Mouse (Mus musculus): ENCODE data around the gene Tmc3. TPM values are rescaled to one million over a fixed set of nuclear protein-coding genes. Genes with fewer than 3 reads are reported as not detected.

Gene Tmc3
- 0.07 and 0.48 TPM in 2 replicates for polyA plus RNA-seq (2015; fragmentation: Nextera tagmentation; extraction: Ambion mirVana)

GRCm38 (mm10) chr7:83584639-83585471, at the start of gene Tmc3:
Gene Tmc3, plus strand, starts transcription at chr7:83584927.
- no peaks in the 10 kb centered on the region for H3K9me3 ChIP-seq (replicated peaks; ENCODE audit: control insufficient read depth, low read length)
- no peak within 1 kb of the TSS for H3K9ac ChIP-seq (ENCODE audit: low read depth, low read length)
- H3K4me2 ChIP-seq (ENCODE audit: low read depth, low read length): no peak within 1 kb of the TSS
- peak; percentile 62 for ATAC-seq (ENCODE audit: low read depth)
- H3K4me3 ChIP-seq (ENCODE audit: low read depth, low read length): no peak within 1 kb of the TSS
- H3K27me3 ChIP-seq (ENCODE audit: control insufficient read depth, insufficient read depth, low read depth, low read length): no peaks in the 10 kb centered on the region
- H3K27ac ChIP-seq (ENCODE audit: low read length): no peak within 1 kb of the TSS
- no peaks in the 10 kb centered on the region; the same call in 1 of the 2 replicates for H3K4me1 ChIP-seq (ENCODE audit: control insufficient read depth, low read depth, low read length)
- WGBS (ENCODE audit: insufficient replicate concordance): 25% methylated on average over 11 of the region's 11 CpGs
- no peaks in the 10 kb centered on the region for H3K36me3 ChIP-seq (ENCODE audit: control insufficient read depth, insufficient read depth)

GRCm38 (mm10) chr7:83541536-83542169, 43.1 kb upstream of the Tmc3 start:
- Histone ChIP-seq H3K27me3 (ENCODE audit: control insufficient read depth, insufficient read depth, low read depth, low read length) (no peaks in the 10 kb centered on the region), H3K4me2 (ENCODE audit: low read depth, low read length) (no peak overlapping the region), H3K27ac (ENCODE audit: low read length) (no peak overlapping the region), H3K36me3 (ENCODE audit: control insufficient read depth, insufficient read depth) (no peaks in the 10 kb centered on the region), H3K4me3 (ENCODE audit: low read depth, low read length) (no peak overlapping the region), H3K4me1 (ENCODE audit: control insufficient read depth, low read depth, low read length) (no peaks in the 10 kb centered on the region), H3K9ac (ENCODE audit: low read depth, low read length) (no peak overlapping the region), H3K9me3 (replicated peaks; ENCODE audit: control insufficient read depth, low read length) (no peaks in the 10 kb centered on the region)
- 47% methylated on average over 5 of the region's 5 CpGs for whole genome bisulfite sequencing (ENCODE audit: insufficient replicate concordance)
- ATAC-seq (ENCODE audit: low read depth): no peak

- 35% methylated on average over 7 of the region's 7 CpGs for WGBS (ENCODE audit: insufficient replicate concordance)
- H3K36me3 ChIP-seq (ENCODE audit: control insufficient read depth, insufficient read depth): no peaks in the 10 kb centered on the region
- no peak overlapping the region for H3K4me2 ChIP-seq (ENCODE audit: low read depth, low read length)
- no peak overlapping the region for H3K9ac ChIP-seq (ENCODE audit: low read depth, low read length)
- H3K4me1 ChIP-seq (ENCODE audit: control insufficient read depth, low read depth, low read length): no peaks in the 10 kb centered on the region
- H3K4me3 ChIP-seq (ENCODE audit: low read depth, low read length): no peak overlapping the region
- H3K27me3 ChIP-seq (ENCODE audit: control insufficient read depth, insufficient read depth, low read depth, low read length): no peaks in the 10 kb centered on the region
- no peaks in the 10 kb centered on the region for H3K9me3 ChIP-seq (replicated peaks; ENCODE audit: control insufficient read depth, low read length)
- ATAC-seq (ENCODE audit: low read depth): no peak
- no peak overlapping the region for H3K27ac ChIP-seq (ENCODE audit: low read length)
These were observed 35.9 kb upstream of the Tmc3 start for GRCm38 (mm10) chr7:83548686-83549352.

- Histone ChIP-seq H3K4me2 (ENCODE audit: low read depth, low read length) (no peak overlapping the region), H3K36me3 (ENCODE audit: control insufficient read depth, insufficient read depth) (no peaks in the 10 kb centered on the region), H3K4me1 (ENCODE audit: control insufficient read depth, low read depth, low read length) (no peaks in the 10 kb centered on the region), H3K27me3 (ENCODE audit: control insufficient read depth, insufficient read depth, low read depth, low read length) (no peaks in the 10 kb centered on the region), H3K9me3 (replicated peaks; ENCODE audit: control insufficient read depth, low read length) (no peaks in the 10 kb centered on the region), H3K4me3 (ENCODE audit: low read depth, low read length) (no peak overlapping the region), H3K27ac (ENCODE audit: low read length) (no peak overlapping the region), H3K9ac (ENCODE audit: low read depth, low read length) (no peak overlapping the region)
- 65% methylated on average over 7 of the region's 7 CpGs for WGBS (ENCODE audit: insufficient replicate concordance)
- no peak for ATAC-seq (ENCODE audit: low read depth)
These were observed 35.4 kb upstream of the Tmc3 start for GRCm38 (mm10) chr7:83549353-83549774.

- H3K4me2 ChIP-seq (ENCODE audit: low read depth, low read length): no peak overlapping the region
- WGBS (ENCODE audit: insufficient replicate concordance): 59% methylated on average over 5 of the region's 5 CpGs
- H3K36me3 ChIP-seq (ENCODE audit: control insufficient read depth, insufficient read depth): no peaks in the 10 kb centered on the region
These were observed 34.7 kb upstream of the Tmc3 start for GRCm38 (mm10) chr7:83549951-83550407.

GRCm38 (mm10) chr7:83554477-83554876, 30.2 kb upstream of the Tmc3 start:
- no peak overlapping the region for H3K4me3 ChIP-seq (ENCODE audit: low read depth, low read length)
- no peak overlapping the region for H3K27ac ChIP-seq (ENCODE audit: low read length)
- H3K9me3 ChIP-seq (replicated peaks; ENCODE audit: control insufficient read depth, low read length): no peaks in the 10 kb centered on the region
- H3K9ac ChIP-seq (ENCODE audit: low read depth, low read length): no peak overlapping the region
- no peaks in the 10 kb centered on the region for H3K4me1 ChIP-seq (ENCODE audit: control insufficient read depth, low read depth, low read length)
- H3K27me3 ChIP-seq (ENCODE audit: control insufficient read depth, insufficient read depth, low read depth, low read length): no peaks in the 10 kb centered on the region
- WGBS (ENCODE audit: insufficient replicate concordance): 51% methylated on average over 6 of the region's 6 CpGs
- no peak for ATAC-seq (ENCODE audit: low read depth)
- H3K36me3 ChIP-seq (ENCODE audit: control insufficient read depth, insufficient read depth): no peaks in the 10 kb centered on the region
- H3K4me2 ChIP-seq (ENCODE audit: low read depth, low read length): no peak overlapping the region

More at GRCm38 (mm10) chr7:83549951-83550407, 34.7 kb upstream of the Tmc3 start:
- no peak overlapping the region for H3K27ac ChIP-seq (ENCODE audit: low read length)
- H3K27me3 ChIP-seq (ENCODE audit: control insufficient read depth, insufficient read depth, low read depth, low read length): no peaks in the 10 kb centered on the region
- H3K9ac ChIP-seq (ENCODE audit: low read depth, low read length): no peak overlapping the region
- no peaks in the 10 kb centered on the region for H3K9me3 ChIP-seq (replicated peaks; ENCODE audit: control insufficient read depth, low read length)
- no peak overlapping the region for H3K4me3 ChIP-seq (ENCODE audit: low read depth, low read length)
- no peaks in the 10 kb centered on the region for H3K4me1 ChIP-seq (ENCODE audit: control insufficient read depth, low read depth, low read length)
- ATAC-seq (ENCODE audit: low read depth): no peak

GRCm38 (mm10) chr7:83556488-83556887, 28.2 kb upstream of the Tmc3 start:
- no peak for ATAC-seq (ENCODE audit: low read depth)
- Histone ChIP-seq H3K27ac (ENCODE audit: low read length) (no peak overlapping the region), H3K4me2 (ENCODE audit: low read depth, low read length) (no peak overlapping the region), H3K4me3 (ENCODE audit: low read depth, low read length) (no peak overlapping the region), H3K27me3 (ENCODE audit: control insufficient read depth, insufficient read depth, low read depth, low read length) (no peaks in the 10 kb centered on the region), H3K36me3 (ENCODE audit: control insufficient read depth, insufficient read depth) (no peaks in the 10 kb centered on the region), H3K9ac (ENCODE audit: low read depth, low read length) (no peak overlapping the region), H3K9me3 (replicated peaks; ENCODE audit: control insufficient read depth, low read length) (no peaks in the 10 kb centered on the region), H3K4me1 (ENCODE audit: control insufficient read depth, low read depth, low read length) (no peaks in the 10 kb centered on the region)
- WGBS (ENCODE audit: insufficient replicate concordance): 39% methylated on average over 2 of the region's 2 CpGs

GRCm38 (mm10) chr7:83558741-83559280, 25.9 kb upstream of the Tmc3 start:
- no peak overlapping the region for H3K27ac ChIP-seq (ENCODE audit: low read length)
- H3K4me3 ChIP-seq (ENCODE audit: low read depth, low read length): no peak overlapping the region
- H3K9me3 ChIP-seq (replicated peaks; ENCODE audit: control insufficient read depth, low read length): no peaks in the 10 kb centered on the region
- H3K27me3 ChIP-seq (ENCODE audit: control insufficient read depth, insufficient read depth, low read depth, low read length): no peaks in the 10 kb centered on the region
- H3K4me1 ChIP-seq (ENCODE audit: control insufficient read depth, low read depth, low read length): no peaks in the 10 kb centered on the region
- H3K9ac ChIP-seq (ENCODE audit: low read depth, low read length): no peak overlapping the region
- H3K4me2 ChIP-seq (ENCODE audit: low read depth, low read length): no peak overlapping the region
- no peak for ATAC-seq (ENCODE audit: low read depth)
- 50% methylated on average over 5 of the region's 5 CpGs for WGBS (ENCODE audit: insufficient replicate concordance)
- no peaks in the 10 kb centered on the region for H3K36me3 ChIP-seq (ENCODE audit: control insufficient read depth, insufficient read depth)

Measured in liver, embryonic 16.5 days (tissue).